Mouse (Mus musculus): ENCODE measurements around the gene Gmeb2. TPM values are rescaled to one million over a fixed set of nuclear protein-coding genes. Genes with fewer than 3 reads are reported as not detected.

Gmeb2 gene
- total RNA-seq (2015; ENCODE audit: low replicate concordance) (33.1 and 57.3 TPM in 2 replicates), total RNA-seq (2017; ENCODE audit: low replicate concordance) (29.0 and 55.1 TPM in 2 replicates)

GRCm38 (mm10) chr2:181287958-181288350 lies at the start of gene Gmeb2:
Gmeb2 (minus strand) TSS chr2:181288035.
- peak; percentile 92 for ATAC-seq (replicated peaks; ENCODE audit: low FRiP score, poor library complexity, severe bottlenecking)

- peak; percentile 82 for ATAC-seq (replicated peaks; ENCODE audit: low FRiP score, poor library complexity, severe bottlenecking)
These were observed 46.2 kb upstream of the Gmeb2 start for GRCm38 (mm10) chr2:181334023-181334422.

GRCm38 (mm10) chr2:181332542-181332941 lies 44.7 kb upstream of the Gmeb2 start:
- no peak for ATAC-seq (replicated peaks; ENCODE audit: low FRiP score, poor library complexity, severe bottlenecking)

- ATAC-seq (replicated peaks; ENCODE audit: low FRiP score, poor library complexity, severe bottlenecking): no peak
These were observed 38.3 kb upstream of the Gmeb2 start for GRCm38 (mm10) chr2:181326098-181326497.

GRCm38 (mm10) chr2:181322136-181322535 lies 34.3 kb upstream of the Gmeb2 start:
- no peak for ATAC-seq (replicated peaks; ENCODE audit: low FRiP score, poor library complexity, severe bottlenecking)

GRCm38 (mm10) chr2:181320103-181320499 lies 32.3 kb upstream of the Gmeb2 start:
- 0 out of 2 replicates have a peak, but pooled peaks have one; percentile 23 for ATAC-seq (replicated peaks; ENCODE audit: low FRiP score, poor library complexity, severe bottlenecking)

- peak; percentile 95 for ATAC-seq (replicated peaks; ENCODE audit: low FRiP score, poor library complexity, severe bottlenecking)
These were observed 31.6 kb upstream of the Gmeb2 start, which contains the start of gene Rtel1 for GRCm38 (mm10) chr2:181319248-181320102. Rtel1 (plus strand) TSS chr2:181319739.

GRCm38 (mm10) chr2:181314080-181314810 lies 26.4 kb upstream of the Gmeb2 start, which contains the start of gene Stmn3:
Stmn3 (minus strand) TSS chr2:181314500.
- ATAC-seq (replicated peaks; ENCODE audit: low FRiP score, poor library complexity, severe bottlenecking): no peak

GRCm38 (mm10) chr2:181313344-181314079 lies 25.7 kb upstream of the Gmeb2 start:
- 0 out of 2 replicates have a peak, but pooled peaks have one; percentile 22 for ATAC-seq (replicated peaks; ENCODE audit: low FRiP score, poor library complexity, severe bottlenecking)

GRCm38 (mm10) chr2:181313006-181313343 lies 25.1 kb upstream of the Gmeb2 start:
- ATAC-seq (replicated peaks; ENCODE audit: low FRiP score, poor library complexity, severe bottlenecking): no peak

GRCm38 (mm10) chr2:181312435-181312834 lies 24.6 kb upstream of the Gmeb2 start:
- no peak for ATAC-seq (replicated peaks; ENCODE audit: low FRiP score, poor library complexity, severe bottlenecking)

- ATAC-seq (replicated peaks; ENCODE audit: low FRiP score, poor library complexity, severe bottlenecking): 0 out of 2 replicates have a peak, but pooled peaks have one; percentile 46
These were observed 19.4 kb upstream of the Gmeb2 start for GRCm38 (mm10) chr2:181307144-181307804.

- ATAC-seq (replicated peaks; ENCODE audit: low FRiP score, poor library complexity, severe bottlenecking): no peak
These were observed 17.1 kb upstream of the Gmeb2 start for GRCm38 (mm10) chr2:181304944-181305343.

- no peak for ATAC-seq (replicated peaks; ENCODE audit: low FRiP score, poor library complexity, severe bottlenecking)
These were observed 14.2 kb upstream of the Gmeb2 start for GRCm38 (mm10) chr2:181302041-181302440.

- no peak for ATAC-seq (replicated peaks; ENCODE audit: low FRiP score, poor library complexity, severe bottlenecking)
These were observed 3.1 kb upstream of the Gmeb2 start for GRCm38 (mm10) chr2:181290937-181291336.

- no peak for ATAC-seq (replicated peaks; ENCODE audit: low FRiP score, poor library complexity, severe bottlenecking)
These were observed 856 bp upstream of the Gmeb2 start for GRCm38 (mm10) chr2:181288691-181289090.

GRCm38 (mm10) chr2:181287338-181287957 lies 387 bp downstream of the Gmeb2 start:
- ATAC-seq (replicated peaks; ENCODE audit: low FRiP score, poor library complexity, severe bottlenecking): peak; percentile 67

- no peak for ATAC-seq (replicated peaks; ENCODE audit: low FRiP score, poor library complexity, severe bottlenecking)
These were observed 1.1 kb downstream of the Gmeb2 start for GRCm38 (mm10) chr2:181286629-181287337.

Data from erythroid progenitor cell, adult 5-6 weeks (primary cell).